Mouse (Mus musculus) induced T-regulatory cell, adult 2 months (primary cell): ENCODE measurements around the gene Aamp.
A peak's percentile ranks its signal among the peaks of the same experiment; 100 is the strongest.
"Not testable (repeated sequence)": the region's sequence is repeated elsewhere in the genome, so short reads cannot be mapped to it uniquely, and the experiment has no call there.

Experiments used
- DNase-seq: peaks from one replicate; pipeline ENCODE4 v3.0.0-alpha.2; 2012; ENCODE audit warnings: low read depth

The Aamp gene

GRCm38 (mm10) chr1:74284543-74285160 lies at the start of gene Aamp, which contains the start of gene Pnkd:
Gene Aamp (minus strand): TSS chr1:74284738.
Gene Pnkd (plus strand): TSS chr1:74284930.
- DNase-seq: peak; percentile 100

- no peak for DNase-seq
Measured at GRCm38 (mm10) chr1:74332930-74333329, 48.4 kb upstream of the Aamp start.

- peak; percentile 98 for DNase-seq
Measured at GRCm38 (mm10) chr1:74332241-74332763, 47.8 kb upstream of the Aamp start.

GRCm38 (mm10) chr1:74331046-74331681 lies 46.6 kb upstream of the Aamp start:
- DNase-seq: no peak

- no peak for DNase-seq
Measured at GRCm38 (mm10) chr1:74329899-74330431, 45.4 kb upstream of the Aamp start.

- DNase-seq: not testable (repeated sequence)
Measured at GRCm38 (mm10) chr1:74326916-74327315, 42.4 kb upstream of the Aamp start.

- DNase-seq: no peak
Measured at GRCm38 (mm10) chr1:74321396-74321795, 36.9 kb upstream of the Aamp start.

- no peak for DNase-seq
Measured at GRCm38 (mm10) chr1:74318711-74319110, 34.2 kb upstream of the Aamp start.

GRCm38 (mm10) chr1:74316114-74316827 lies 31.7 kb upstream of the Aamp start:
- no peak for DNase-seq

- DNase-seq: no peak
Measured at GRCm38 (mm10) chr1:74314796-74315195, 30.3 kb upstream of the Aamp start.

GRCm38 (mm10) chr1:74313049-74313692 lies 28.6 kb upstream of the Aamp start:
- DNase-seq: peak; percentile 89

GRCm38 (mm10) chr1:74309767-74310166 lies 25.2 kb upstream of the Aamp start:
- no peak for DNase-seq

- no peak for DNase-seq
Measured at GRCm38 (mm10) chr1:74308001-74308964, 23.7 kb upstream of the Aamp start.

- DNase-seq: no peak
Measured at GRCm38 (mm10) chr1:74307146-74307545, 22.6 kb upstream of the Aamp start.

- no peak for DNase-seq
Measured at GRCm38 (mm10) chr1:74305522-74305921, 21.0 kb upstream of the Aamp start, which contains the start of gene Tmbim1. Gene Tmbim1 (minus strand): TSS chr1:74305622.

GRCm38 (mm10) chr1:74304946-74305345 lies 20.4 kb upstream of the Aamp start:
- DNase-seq: no peak

- no peak for DNase-seq
Measured at GRCm38 (mm10) chr1:74304339-74304790, 19.8 kb upstream of the Aamp start.

GRCm38 (mm10) chr1:74303509-74304338 lies 19.2 kb upstream of the Aamp start:
- DNase-seq: peak; percentile 72

- DNase-seq: no peak
Measured at GRCm38 (mm10) chr1:74302835-74303234, 18.3 kb upstream of the Aamp start.

GRCm38 (mm10) chr1:74302229-74302628 lies 17.7 kb upstream of the Aamp start:
- no peak for DNase-seq
